Mouse (Mus musculus) cerebellum, adult 11-12 months (tissue): ENCODE measurements around the gene Ceacam19.
A peak's percentile ranks its signal among the peaks of the same experiment; 100 is the strongest.

Experiments
- DNase-seq: peaks from one replicate; pipeline ENCODE4 v3.0.0; 2022

Gene Ceacam19

GRCm38 (mm10) chr7:19876781-19877425 lies 10.9 kb downstream of the Ceacam19 start:
- DNase-seq = no peak

GRCm38 (mm10) chr7:19875948-19876682 lies 11.7 kb downstream of the Ceacam19 start:
- no peak for DNase-seq

- DNase-seq = no peak
Measured at GRCm38 (mm10) chr7:19871943-19872601, 15.7 kb downstream of the Ceacam19 start.

- no peak for DNase-seq
Measured at GRCm38 (mm10) chr7:19871137-19871621, 16.6 kb downstream of the Ceacam19 start.

- DNase-seq = no peak
Measured at GRCm38 (mm10) chr7:19867751-19868399, 19.9 kb downstream of the Ceacam19 start.

GRCm38 (mm10) chr7:19866490-19866889 lies 21.3 kb downstream of the Ceacam19 start:
- no peak for DNase-seq

- no peak for DNase-seq
Measured at GRCm38 (mm10) chr7:19865246-19866036, 22.3 kb downstream of the Ceacam19 start.

GRCm38 (mm10) chr7:19864241-19864640 lies 23.5 kb downstream of the Ceacam19 start:
- DNase-seq = peak; percentile 10

- DNase-seq = no peak
Measured at GRCm38 (mm10) chr7:19861199-19861598, 26.6 kb downstream of the Ceacam19 start, which contains the start of gene Ceacam16. Gene Ceacam16 (minus strand): TSS chr7:19861299.

GRCm38 (mm10) chr7:19859740-19860139 lies 28.0 kb downstream of the Ceacam19 start:
- no peak for DNase-seq

GRCm38 (mm10) chr7:19856283-19856682 lies 31.5 kb downstream of the Ceacam19 start:
- DNase-seq = no peak

GRCm38 (mm10) chr7:19855663-19856062 lies 32.1 kb downstream of the Ceacam19 start:
- no peak for DNase-seq

GRCm38 (mm10) chr7:19853526-19853925 lies 34.2 kb downstream of the Ceacam19 start:
- no peak for DNase-seq

GRCm38 (mm10) chr7:19851858-19852570 lies 35.8 kb downstream of the Ceacam19 start, which contains the start of gene Gm19345:
Gene Gm19345 (plus strand): TSS chr7:19852003.
- no peak for DNase-seq

- DNase-seq = no peak
Measured at GRCm38 (mm10) chr7:19844521-19845171, 43.1 kb downstream of the Ceacam19 start.

- peak; percentile 14 for DNase-seq
Measured at GRCm38 (mm10) chr7:19843561-19843960, 44.2 kb downstream of the Ceacam19 start.

GRCm38 (mm10) chr7:19842885-19843504 lies 44.8 kb downstream of the Ceacam19 start:
- no peak for DNase-seq

- no peak for DNase-seq
Measured at GRCm38 (mm10) chr7:19841686-19842413, 45.9 kb downstream of the Ceacam19 start.

- DNase-seq = no peak
Measured at GRCm38 (mm10) chr7:19840936-19841335, 46.8 kb downstream of the Ceacam19 start.

GRCm38 (mm10) chr7:19840371-19840770 lies 47.4 kb downstream of the Ceacam19 start:
- no peak for DNase-seq
